Mouse (Mus musculus) embryonic fibroblast, embryonic 13.5 days (primary cell): ENCODE measurements around the gene Prkcd.

Source experiments
- CTCF ChIP-seq: IDR thresholded peaks from 2 replicates; pipeline ENCODE4 v1.5.1; 2011; ENCODE audit warnings: mild to moderate bottlenecking, control low read depth, low read length, moderate library complexity, borderline replicate concordance; ENCODE audit not compliant: insufficient read depth
- POLR2A ChIP-seq: IDR thresholded peaks from 2 replicates; pipeline ENCODE4 v1.6.1; 2011; ENCODE audit warnings: low read depth, mild to moderate bottlenecking, control low read depth, low read length, moderate library complexity

DNA sequence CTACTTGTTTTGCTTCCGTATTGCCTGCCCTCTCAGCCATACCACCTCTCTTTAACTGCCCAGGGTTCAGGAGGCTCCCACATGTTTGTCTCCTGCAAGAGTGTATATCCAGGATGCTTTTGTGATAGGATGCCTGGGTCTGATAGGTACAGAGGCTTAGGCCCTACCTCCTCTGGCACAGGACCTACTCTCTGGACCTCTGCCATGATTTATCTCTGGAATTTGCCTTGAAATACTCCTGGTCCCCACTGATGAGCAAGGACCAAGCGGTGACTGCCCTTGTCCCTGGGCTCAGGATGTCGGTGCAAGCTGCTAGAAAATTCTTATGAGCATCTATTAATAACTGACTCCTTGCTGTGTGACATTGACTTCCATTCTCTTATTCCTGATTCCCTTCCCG lies 12.0 kb upstream of the Prkcd start:
- TF ChIP-seq CTCF, result no peak
- no peak for TF ChIP-seq POLR2A
